Mouse (Mus musculus) hindbrain, embryonic 16.5 days (tissue): ENCODE results near the gene Rps11. TPM values are rescaled to one million over a fixed set of nuclear protein-coding genes. Genes with fewer than 3 reads are reported as not detected.

Experiments
- ATAC-seq: fragments of 200-750 bp; cut with Nextera tagmentation; 2 replicates; pipeline ENCODE4 v1.8.0; 2017; ENCODE audit warnings: moderate TSS enrichment, moderate library complexity
- H3K27ac ChIP-seq: fragments of 300-500 bp; sonication (generic); 2 replicates; pipeline ENCODE4 v1.5.1; 2014; ENCODE audit warnings: low read depth, mild to moderate bottlenecking, control low read depth, low read length, moderate library complexity
- H3K27me3 ChIP-seq: fragments of 300-500 bp; sonication (generic); replicated peaks from 2 replicates; pipeline ENCODE4 v1.6.1; 2014; ENCODE audit warnings: low read length; ENCODE audit not compliant: control insufficient read depth, insufficient read depth
- H3K36me3 ChIP-seq: fragments of 300-500 bp; sonication (generic); 2 replicates; pipeline ENCODE4 v1.6.1; 2014; ENCODE audit warnings: mild to moderate bottlenecking, low read length, moderate library complexity, mixed read lengths; ENCODE audit not compliant: control insufficient read depth, insufficient read depth
- H3K4me1 ChIP-seq: fragments of 300-500 bp; sonication (generic); 2 replicates; pipeline ENCODE4 v1.6.1; 2014; ENCODE audit warnings: low read depth, low read length; ENCODE audit not compliant: control insufficient read depth, insufficient read depth
- H3K4me2 ChIP-seq: fragments of 300-500 bp; sonication (generic); 2 replicates; pipeline ENCODE4 v1.6.1; 2014; ENCODE audit warnings: mild to moderate bottlenecking, low read length, control low read depth, moderate library complexity
- H3K4me3 ChIP-seq: fragments of 300-500 bp; sonication (generic); 2 replicates; pipeline ENCODE4 v1.5.1; 2014; ENCODE audit warnings: mild to moderate bottlenecking, low read length, control low read depth, moderate library complexity
- H3K9ac ChIP-seq: fragments of 300-500 bp; sonication (generic); 2 replicates; pipeline ENCODE4 v1.6.1; 2014; ENCODE audit warnings: low read depth, mild to moderate bottlenecking, control low read depth, low read length, moderate library complexity
- H3K9me3 ChIP-seq: fragments of 300-500 bp; sonication (generic); 2 replicates; pipeline ENCODE4 v1.6.1; 2014; ENCODE audit warnings: mild to moderate bottlenecking, low read length, moderate library complexity; ENCODE audit not compliant: control insufficient read depth
- WGBS: fragments of 180-500 bp; shearing (Covaris S2); extraction: QIAGEN DNeasy Blood & Tissue Kit; methylation state at CpG from one replicate; pipeline ENCODE4 v1.1.7; 2014; 5-methylcytosine and 5-hydroxymethylcytosine counted together
- polyA plus RNA-seq: library from polyadenylated mRNA; unstranded; fragments of >200 nt; fragmentation: Nextera tagmentation; extraction: Ambion mirVana; gene quantifications from 2 replicates; pipeline ENCODE4 v1.2.1, GENCODE M21; 2015

Gene Rps11
- polyA plus RNA-seq, 1 experiment from 2014 or later: 709 TPM

- Histone ChIP-seq H3K4me2 (no peak overlapping the region), H3K9me3 (no peaks in the 10 kb centered on the region), H3K27me3 (no peaks in the 10 kb centered on the region), H3K4me1 (no peaks in the 10 kb centered on the region), H3K4me3 (no peak overlapping the region), H3K36me3 (no peaks in the 10 kb centered on the region), H3K9ac (no peak overlapping the region), H3K27ac (no peak overlapping the region)
- 54% methylated on average over 5 of the region's 5 CpGs for WGBS
- no peak for ATAC-seq
Observed at GRCm38 (mm10) chr7:45107052-45107645, 17.1 kb downstream of the Rps11 start.

- no peak for ATAC-seq
- Histone ChIP-seq H3K27me3 (no peaks in the 10 kb centered on the region), H3K27ac (no peak overlapping the region), H3K9ac (no peak overlapping the region), H3K4me1 (no peaks in the 10 kb centered on the region), H3K4me3 (no peak overlapping the region), H3K4me2 (no peak overlapping the region), H3K9me3 (no peaks in the 10 kb centered on the region), H3K36me3 (no peaks in the 10 kb centered on the region)
- 21% methylated on average over 6 of the region's 6 CpGs for WGBS
Observed at GRCm38 (mm10) chr7:45106441-45106840, 17.8 kb downstream of the Rps11 start.

GRCm38 (mm10) chr7:45105491-45105890 is 18.7 kb downstream of the Rps11 start:
- H3K27ac ChIP-seq: no peak overlapping the region
- ATAC-seq: no peak
- no peaks in the 10 kb centered on the region for H3K36me3 ChIP-seq
- no peaks in the 10 kb centered on the region for H3K27me3 ChIP-seq
- no peaks in the 10 kb centered on the region for H3K9me3 ChIP-seq
- no peak overlapping the region for H3K4me2 ChIP-seq
- no peak overlapping the region for H3K4me3 ChIP-seq
- 79% methylated on average over 8 of the region's 8 CpGs for WGBS
- no peak overlapping the region for H3K9ac ChIP-seq
- H3K4me1 ChIP-seq: no peaks in the 10 kb centered on the region

- no peaks in the 10 kb centered on the region for H3K9me3 ChIP-seq
- no peak for ATAC-seq
- no peak overlapping the region for H3K4me3 ChIP-seq
- 81% methylated on average over 5 of the region's 5 CpGs for whole genome bisulfite sequencing
- H3K36me3 ChIP-seq: no peaks in the 10 kb centered on the region
- no peak overlapping the region for H3K9ac ChIP-seq
- no peaks in the 10 kb centered on the region for H3K27me3 ChIP-seq
- H3K27ac ChIP-seq: no peak overlapping the region
- H3K4me1 ChIP-seq: no peaks in the 10 kb centered on the region
- H3K4me2 ChIP-seq: no peak overlapping the region
Observed at GRCm38 (mm10) chr7:45104941-45105340, 19.3 kb downstream of the Rps11 start.

- no peaks in the 10 kb centered on the region for H3K36me3 ChIP-seq
- peak within 1 kb of the TSS; percentile 63; the same call in 1 of the 2 replicates for H3K27ac ChIP-seq
- H3K4me2 ChIP-seq: peak within 1 kb of the TSS; percentile 24
Observed at GRCm38 (mm10) chr7:45103652-45104180, 20.5 kb downstream of the Rps11 start, which contains the start of gene Fcgrt. Gene Fcgrt (minus strand): TSS chr7:45103851.

GRCm38 (mm10) chr7:45102940-45103585 is 21.2 kb downstream of the Rps11 start:
- ATAC-seq: no peak
- Histone ChIP-seq H3K4me1 (no peaks in the 10 kb centered on the region), H3K27ac (peak overlapping the region; percentile 63; the same call in 1 of the 2 replicates), H3K27me3 (no peaks in the 10 kb centered on the region), H3K4me3 (peak overlapping the region; percentile 18), H3K36me3 (no peaks in the 10 kb centered on the region), H3K9ac (no peak overlapping the region; the same call in 1 of the 2 replicates), H3K9me3 (no peaks in the 10 kb centered on the region), H3K4me2 (peak overlapping the region; percentile 24)
- 79% methylated on average over 9 of the region's 9 CpGs for WGBS

More at GRCm38 (mm10) chr7:45103652-45104180, 20.5 kb downstream of the Rps11 start, which contains the start of gene Fcgrt:
- Histone ChIP-seq H3K9ac (no peak within 1 kb of the TSS; the same call in none of the 2 replicates), H3K27me3 (no peaks in the 10 kb centered on the region), H3K4me1 (no peaks in the 10 kb centered on the region), H3K4me3 (peak within 1 kb of the TSS; percentile 18), H3K9me3 (no peaks in the 10 kb centered on the region)
- whole genome bisulfite sequencing: 64% methylated on average over 7 of the region's 7 CpGs
- ATAC-seq: peak; percentile 79

GRCm38 (mm10) chr7:45102441-45102840 is 21.8 kb downstream of the Rps11 start:
- Histone ChIP-seq H3K36me3 (no peaks in the 10 kb centered on the region), H3K27me3 (no peaks in the 10 kb centered on the region), H3K27ac (no peak overlapping the region), H3K4me3 (no peak overlapping the region; the same call in 1 of the 2 replicates), H3K4me1 (no peaks in the 10 kb centered on the region), H3K9me3 (no peaks in the 10 kb centered on the region), H3K9ac (no peak overlapping the region), H3K4me2 (peak overlapping the region; percentile 24)
- ATAC-seq: no peak
- WGBS: 86% methylated on average over 11 of the region's 11 CpGs

GRCm38 (mm10) chr7:45100046-45100445 is 24.2 kb downstream of the Rps11 start:
- H3K9ac ChIP-seq: no peak overlapping the region
- no peak overlapping the region for H3K27ac ChIP-seq
- no peaks in the 10 kb centered on the region for H3K4me1 ChIP-seq
- ATAC-seq: no peak
- H3K9me3 ChIP-seq: no peaks in the 10 kb centered on the region
- no peaks in the 10 kb centered on the region for H3K27me3 ChIP-seq
- 95% methylated on average over 6 of the region's 6 CpGs for WGBS
- H3K4me3 ChIP-seq: no peak overlapping the region
- H3K4me2 ChIP-seq: no peak overlapping the region
- no peaks in the 10 kb centered on the region for H3K36me3 ChIP-seq

GRCm38 (mm10) chr7:45098541-45099240 is 25.5 kb downstream of the Rps11 start:
- Histone ChIP-seq H3K9ac (no peak overlapping the region), H3K9me3 (no peaks in the 10 kb centered on the region), H3K27me3 (no peaks in the 10 kb centered on the region), H3K4me1 (no peaks in the 10 kb centered on the region), H3K4me3 (no peak overlapping the region), H3K4me2 (no peak overlapping the region), H3K36me3 (no peaks in the 10 kb centered on the region), H3K27ac (no peak overlapping the region)
- WGBS: 91% methylated on average over 8 of the region's 8 CpGs
- ATAC-seq: no peak
